Mouse (Mus musculus) CD8-positive naive resting alpha-beta T cell, adult 2 months (primary cell): Measurements from ENCODE around the gene Nt5c2.
"Not testable (repeated sequence)": the region's sequence is repeated elsewhere in the genome, so short reads cannot be mapped to it uniquely, and the experiment has no call there.

Experiments
- DNase-seq, 2 experiments: peaks; one replicate each; pipeline ENCODE4 v3.0.0; 2022; ENCODE audit warnings: low read depth in 2 of 2, low spot score in 2 of 2

Gene Nt5c2

DNA sequence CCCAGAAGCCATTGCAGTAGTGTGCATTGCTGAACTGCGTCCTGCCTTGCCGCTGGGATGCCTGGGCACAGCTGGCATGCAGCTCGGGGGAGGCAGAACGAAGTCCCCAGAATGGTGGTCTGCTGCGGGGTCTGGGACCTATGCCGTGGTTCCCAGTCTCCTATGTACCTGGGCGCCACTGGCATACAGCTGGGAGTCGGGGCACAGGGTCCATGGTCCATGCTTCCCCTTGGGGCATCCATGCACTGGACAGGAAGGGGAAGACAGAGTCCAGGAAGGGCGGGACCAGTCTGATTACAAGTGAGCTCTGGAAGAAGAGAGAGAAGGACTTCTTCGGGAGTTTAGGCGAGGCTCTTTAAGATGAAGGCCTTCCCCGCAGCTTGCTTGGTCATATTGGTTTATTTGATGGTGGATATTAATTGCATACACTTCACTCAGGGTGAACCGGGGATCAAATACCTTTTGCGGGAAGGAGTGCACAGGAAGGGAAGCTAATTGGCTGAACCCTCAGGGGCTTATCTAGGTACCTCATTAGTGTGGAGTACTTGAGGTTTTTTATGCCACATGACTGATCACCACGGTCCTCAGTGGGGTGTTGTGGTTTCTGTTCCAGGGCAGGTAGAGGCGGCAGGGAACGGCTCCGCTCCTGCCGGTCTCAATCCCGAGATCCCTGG lies 25.3 kb downstream of the Nt5c2 start:
- no peak for DNase-seq

DNA sequence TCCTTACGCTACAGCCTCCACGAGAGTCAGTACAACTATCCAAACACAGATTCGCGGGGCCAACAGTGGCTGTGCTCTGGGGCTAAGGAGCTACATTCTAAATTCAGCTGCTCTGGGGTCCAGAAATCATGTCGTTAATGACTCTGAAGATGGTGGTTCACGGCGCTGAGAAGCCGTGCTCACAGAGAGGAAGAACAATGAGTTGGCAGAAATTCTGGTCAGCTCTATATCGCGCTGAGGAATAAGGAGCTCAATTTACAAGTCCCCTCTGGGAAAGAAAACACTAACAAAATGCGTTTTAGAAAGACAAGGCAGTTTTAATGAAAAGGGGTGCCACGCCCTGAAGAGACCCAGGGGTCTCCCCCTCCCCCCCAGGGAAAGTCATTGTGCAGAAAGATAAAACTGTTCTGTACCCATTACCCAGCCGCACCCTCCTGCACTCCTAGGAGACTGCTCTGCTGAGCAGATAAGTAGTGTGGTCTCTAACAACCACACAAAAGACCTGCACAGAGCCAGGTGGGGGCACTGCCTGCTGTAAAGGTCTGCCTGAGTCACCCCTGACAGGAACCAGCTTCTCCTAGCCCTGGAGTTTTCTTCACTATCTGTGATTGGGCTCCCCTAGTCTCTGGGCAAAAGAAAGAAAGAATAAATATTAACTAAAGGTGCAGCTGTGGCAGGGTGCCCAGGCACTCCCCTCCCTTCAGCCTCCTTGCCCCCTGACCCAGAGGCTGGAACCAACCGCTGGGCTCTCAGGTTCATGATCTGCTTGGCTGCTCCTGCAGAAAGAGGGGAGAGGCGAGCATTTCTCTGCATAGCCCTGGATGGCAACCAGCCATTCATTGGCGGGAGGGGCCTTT lies 26.5 kb downstream of the Nt5c2 start:
- DNase-seq: no peak

DNA sequence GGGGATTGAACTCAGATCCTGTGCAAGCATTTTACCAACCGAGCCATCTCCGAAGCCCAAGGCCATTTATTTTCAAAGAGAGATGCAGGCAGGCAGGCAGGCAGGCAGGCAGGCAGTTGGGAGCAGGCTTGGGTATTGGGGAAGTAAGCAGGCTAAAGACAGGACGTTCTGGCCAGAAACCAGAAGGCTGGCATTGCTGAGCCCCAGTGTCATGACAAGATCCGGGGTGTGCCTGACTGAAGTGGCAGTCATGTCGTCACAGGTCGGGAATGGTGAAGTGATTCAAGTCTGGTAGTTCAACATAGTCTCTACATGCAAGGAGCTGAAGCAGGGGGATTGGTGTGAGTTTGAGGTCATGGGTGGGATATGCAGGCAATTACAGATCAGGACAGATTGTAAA lies 27.3 kb downstream of the Nt5c2 start:
- no peak for DNase-seq

DNA sequence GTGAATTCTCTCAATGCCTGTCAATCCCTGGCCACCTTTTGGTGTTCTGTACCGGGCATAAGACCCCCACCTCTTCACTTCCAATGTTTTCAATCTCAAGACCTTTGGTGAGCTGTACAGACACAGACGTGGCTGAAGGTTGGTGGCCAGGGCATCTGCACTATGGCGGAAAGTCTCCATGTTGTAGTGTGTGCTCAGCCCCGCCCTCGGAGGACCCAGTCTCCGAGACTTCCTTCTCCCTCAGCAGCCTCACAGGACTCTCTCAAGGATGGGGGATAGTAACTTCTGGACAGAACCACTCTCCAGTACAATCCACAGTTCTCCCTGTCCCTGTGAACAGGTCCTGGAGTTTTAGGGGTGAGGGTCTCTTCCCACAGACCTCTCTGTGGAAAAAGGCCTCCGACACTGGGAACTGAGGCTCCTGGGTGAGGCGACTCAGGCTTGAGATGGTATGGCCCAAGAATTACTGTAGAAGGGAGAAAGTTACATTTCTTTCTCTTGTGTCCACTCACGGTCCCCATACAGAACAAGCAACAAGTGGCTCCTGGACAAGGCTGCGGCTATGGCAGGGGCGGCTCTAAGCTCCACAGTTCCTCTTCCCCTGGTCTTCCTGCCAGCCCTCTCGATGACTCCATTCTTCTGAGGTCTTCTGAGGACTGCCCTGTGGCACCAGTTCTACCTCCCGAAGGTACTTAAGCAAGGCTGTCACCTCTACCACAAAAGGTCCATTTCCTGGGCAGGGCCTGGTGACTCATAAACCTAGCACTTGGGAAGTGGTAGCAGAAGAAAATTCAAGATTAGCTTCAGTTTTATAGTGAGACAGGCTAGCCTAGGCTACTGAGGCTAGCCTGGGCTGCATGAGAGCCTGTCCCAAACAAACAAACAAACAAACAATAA lies 30.0 kb downstream of the Nt5c2 start:
- DNase-seq: no peak

DNA sequence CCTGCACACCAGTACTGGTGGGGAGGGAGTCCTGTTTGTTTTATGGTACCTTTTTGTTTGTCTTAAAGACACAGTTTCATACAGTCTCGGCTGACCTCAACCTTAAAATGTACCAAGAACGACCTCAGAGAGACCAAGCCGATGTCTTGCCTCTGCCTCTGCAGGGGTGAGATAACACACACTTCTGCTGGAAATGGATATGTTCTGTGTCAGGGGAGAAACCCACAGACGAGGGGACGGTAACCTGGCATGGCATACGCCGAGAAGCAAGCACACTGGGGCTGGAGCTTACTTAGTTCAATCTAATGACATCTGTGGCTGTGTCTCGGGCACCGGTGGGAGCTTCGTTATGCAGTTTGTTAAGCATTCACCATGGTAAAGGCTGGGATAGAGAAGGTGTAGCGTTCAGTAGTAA lies 31.0 kb downstream of the Nt5c2 start:
- DNase-seq: no peak

DNA sequence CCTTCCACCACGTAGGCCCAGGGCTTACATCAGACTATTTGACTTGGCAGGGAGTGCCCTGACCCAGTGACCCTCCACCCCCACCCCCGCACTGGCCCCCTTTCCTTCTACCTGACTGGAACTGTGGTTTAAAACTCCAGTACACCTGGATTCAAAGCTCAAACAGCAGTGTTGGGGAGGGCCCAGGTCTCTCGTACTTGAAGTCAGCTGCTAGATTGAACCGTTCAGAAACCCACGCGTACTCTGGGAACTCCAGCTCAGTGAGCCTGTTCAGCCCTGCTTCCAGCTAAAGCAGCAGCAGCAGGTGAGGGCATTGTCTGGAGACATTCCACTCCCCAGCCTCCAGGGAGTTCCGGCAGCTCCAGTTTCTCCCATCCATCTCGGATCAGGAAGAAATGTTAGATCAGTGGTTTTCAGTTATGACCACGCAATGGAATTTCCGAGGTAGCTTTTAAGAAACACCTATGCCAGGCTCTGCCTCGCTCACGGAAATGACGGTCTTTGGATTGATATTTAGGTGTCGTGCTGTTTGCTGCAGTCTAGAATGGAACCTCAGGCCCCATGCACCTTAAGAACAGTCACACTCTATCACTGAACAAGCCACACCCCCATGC lies 31.5 kb downstream of the Nt5c2 start:
- no peak for DNase-seq

DNA sequence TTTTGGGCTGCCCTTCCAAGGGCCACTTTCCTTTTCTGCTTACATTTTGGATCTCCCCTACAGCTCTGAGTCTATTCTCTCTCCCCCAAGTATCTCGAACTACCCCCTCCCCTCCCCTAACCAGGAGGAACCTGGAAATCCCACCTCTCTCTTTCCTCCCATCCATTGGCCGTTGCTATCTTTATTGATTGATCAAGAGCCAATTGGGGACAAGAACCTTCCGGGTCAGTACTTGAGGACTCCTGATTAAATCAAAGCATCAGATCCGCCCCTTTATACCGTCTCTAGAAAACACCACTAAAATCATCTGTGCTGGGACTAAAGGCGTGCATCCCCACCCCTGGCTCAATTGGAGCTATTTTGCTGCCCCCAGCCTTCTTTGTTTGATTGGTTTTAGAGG lies 33.5 kb downstream of the Nt5c2 start:
- no peak for DNase-seq

DNA sequence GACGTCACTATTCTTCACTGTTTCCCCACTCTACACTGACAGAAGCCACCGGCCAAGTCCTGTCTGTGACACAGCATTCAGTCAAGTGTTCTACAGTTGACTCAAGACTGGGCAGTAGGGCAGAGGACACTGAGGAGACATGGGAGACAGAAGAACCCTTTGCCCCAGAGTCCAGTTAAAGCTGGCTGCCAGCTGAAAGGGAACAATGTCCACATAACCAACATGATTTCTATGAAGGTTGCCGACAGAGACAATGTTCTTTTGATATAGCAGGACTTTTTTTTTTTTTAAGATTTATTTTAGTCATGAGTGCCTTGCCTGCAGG lies 35.2 kb downstream of the Nt5c2 start:
- DNase-seq: no peak

DNA sequence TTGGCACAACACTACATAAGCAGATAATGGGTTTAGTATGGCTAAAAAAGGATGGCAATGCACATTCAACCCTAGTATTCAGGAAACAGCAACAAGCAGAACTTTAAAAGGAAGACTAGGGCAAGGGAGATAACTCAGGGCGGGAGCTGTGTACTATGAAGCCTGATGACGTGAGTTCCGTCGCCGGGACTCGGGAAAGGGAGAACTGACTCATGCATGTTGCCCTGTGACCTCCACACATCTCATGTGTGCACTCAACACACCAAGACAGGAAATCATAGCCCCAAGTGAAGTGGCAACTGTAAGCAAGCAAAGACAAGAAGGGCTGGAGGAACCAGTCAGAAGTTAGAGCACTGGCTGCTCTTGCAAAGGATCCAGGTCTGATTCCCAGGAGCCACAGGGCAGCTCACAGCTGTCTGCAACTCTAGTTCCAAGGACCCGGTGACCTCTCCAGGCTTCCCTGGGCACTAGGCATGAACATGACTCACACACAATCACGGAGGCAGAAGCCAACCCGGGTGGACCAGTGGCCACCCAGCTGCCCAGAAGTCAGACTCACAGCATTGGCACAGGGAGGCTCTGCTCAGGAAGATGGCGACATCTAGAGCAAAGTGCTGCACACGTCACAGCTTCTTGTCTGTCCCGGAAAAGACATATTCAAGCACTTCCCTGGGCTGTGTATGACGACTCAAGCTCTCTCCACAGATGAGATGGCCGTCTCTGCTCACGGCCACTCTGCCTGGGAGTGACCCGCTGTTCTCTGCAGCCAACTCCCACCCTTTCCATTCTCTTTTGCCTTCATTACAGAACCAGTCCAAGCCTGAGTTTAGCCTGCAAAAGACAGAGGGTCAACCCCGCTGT lies 35.8 kb downstream of the Nt5c2 start:
- no peak for DNase-seq

DNA sequence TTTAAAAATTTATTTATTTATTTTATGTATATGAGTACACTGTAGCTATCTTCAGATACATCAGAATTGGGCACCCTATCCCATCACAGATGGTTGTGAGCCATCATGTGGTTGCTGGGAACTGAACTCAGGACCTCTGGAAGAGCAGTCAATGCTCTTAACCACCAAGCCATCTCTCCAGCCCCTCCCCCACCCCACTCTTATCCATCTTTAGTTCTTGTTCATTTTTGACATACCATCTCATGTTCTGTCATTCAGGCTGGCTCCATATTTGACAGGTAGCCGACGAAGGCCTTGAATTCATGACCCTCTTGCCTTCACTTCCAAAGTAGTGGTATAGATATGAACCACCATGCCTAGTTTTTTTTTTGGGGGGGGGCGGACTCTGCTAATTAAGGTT lies 36.9 kb downstream of the Nt5c2 start:
- DNase-seq: not testable (repeated sequence)

DNA sequence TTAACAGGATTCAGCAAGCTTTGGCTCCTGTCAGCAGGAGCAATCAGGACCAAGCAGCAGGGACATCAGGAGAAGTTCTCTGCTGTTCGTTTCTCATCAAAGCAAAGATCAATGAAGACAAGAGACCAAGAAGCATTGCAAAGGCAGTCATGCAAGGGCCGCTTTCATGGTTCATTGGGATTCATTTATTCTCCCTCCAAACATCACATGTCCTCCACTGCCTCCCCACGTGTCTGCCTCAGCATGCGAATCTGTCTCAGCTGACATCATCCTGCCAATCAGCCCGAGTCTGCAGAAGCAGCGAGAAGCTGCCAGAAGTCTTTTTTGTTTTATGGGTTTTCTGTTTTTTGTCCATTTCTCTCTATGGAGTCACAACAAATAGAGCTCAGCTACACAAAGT lies 37.5 kb downstream of the Nt5c2 start:
- DNase-seq: no peak

DNA sequence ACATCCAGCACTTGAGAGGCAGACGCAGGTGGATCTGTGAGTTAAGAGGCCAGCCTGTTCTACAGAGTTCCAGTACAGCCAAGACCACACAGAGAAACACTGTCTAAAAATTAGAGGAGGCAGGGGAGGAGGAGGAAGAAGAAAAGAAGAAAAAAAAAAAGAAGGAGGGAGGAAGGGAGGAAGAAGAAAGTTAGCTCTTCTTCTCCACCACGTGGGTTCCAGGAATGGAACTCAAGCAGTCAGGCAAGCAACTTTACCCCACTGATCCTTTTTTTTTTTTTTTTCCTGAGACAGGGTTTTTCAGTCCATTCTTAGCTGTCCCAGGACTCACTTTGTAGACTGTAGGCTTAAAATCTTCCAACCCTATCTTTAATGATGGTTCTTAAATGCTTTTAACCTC lies 38.2 kb downstream of the Nt5c2 start:
- no peak for DNase-seq

DNA sequence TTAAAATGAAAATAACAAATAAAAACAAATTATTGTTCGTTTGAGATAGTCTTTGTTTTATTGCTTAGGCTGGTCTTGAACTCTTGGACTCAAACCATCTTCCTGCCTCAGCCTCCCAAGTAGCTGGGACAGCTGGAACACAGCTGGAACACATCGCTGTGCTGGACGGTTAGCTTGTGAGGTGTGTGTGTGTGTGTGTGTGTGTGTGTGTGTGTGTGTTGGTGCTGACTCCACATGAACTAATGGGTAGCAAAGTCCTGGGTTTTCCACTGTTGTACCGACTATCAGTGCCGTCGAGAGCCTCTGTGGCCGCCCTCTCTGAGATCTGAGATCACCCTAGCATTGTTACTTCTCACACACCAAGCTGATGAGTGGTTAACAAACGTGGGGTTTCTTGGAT lies 39.0 kb downstream of the Nt5c2 start:
- no peak for DNase-seq

DNA sequence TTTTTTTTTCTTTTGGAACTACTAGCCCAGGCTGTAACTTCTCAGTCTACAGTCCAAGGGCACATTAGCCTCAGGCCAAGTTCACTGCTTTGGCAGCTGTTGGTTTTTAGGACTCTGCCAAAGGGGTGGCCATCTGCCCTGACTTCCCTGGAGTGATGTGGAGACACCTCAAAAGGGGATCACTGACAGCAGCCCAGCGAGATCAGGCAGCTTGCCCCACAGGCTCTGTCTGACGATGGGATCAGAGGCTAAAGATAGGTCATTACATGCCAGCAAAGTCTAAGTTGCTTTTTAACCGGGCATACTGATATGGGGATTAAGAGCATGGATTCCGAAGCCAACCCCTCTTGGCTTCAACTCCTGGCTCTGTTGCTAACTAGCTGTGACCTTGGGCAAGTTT lies 39.4 kb downstream of the Nt5c2 start:
- DNase-seq: no peak

DNA sequence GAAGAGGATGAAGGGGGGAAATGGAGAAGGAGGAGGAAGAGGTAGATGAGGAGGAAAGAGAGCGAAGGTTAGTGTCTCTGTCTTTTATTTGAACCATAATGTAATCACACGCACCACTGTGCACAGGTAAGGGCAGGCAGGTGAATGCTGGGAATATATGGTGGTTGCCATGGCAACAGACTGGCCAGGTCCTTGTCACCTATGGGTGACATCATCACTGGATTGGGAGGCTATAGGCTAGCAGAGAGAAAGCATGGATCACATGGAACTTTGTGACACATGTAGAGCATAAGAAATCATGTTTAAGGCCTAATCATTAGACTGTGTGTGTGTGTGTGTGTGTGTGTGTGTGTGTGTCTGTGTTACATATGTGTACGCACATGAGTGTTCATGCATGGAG lies 42.8 kb downstream of the Nt5c2 start:
- DNase-seq: no peak

DNA sequence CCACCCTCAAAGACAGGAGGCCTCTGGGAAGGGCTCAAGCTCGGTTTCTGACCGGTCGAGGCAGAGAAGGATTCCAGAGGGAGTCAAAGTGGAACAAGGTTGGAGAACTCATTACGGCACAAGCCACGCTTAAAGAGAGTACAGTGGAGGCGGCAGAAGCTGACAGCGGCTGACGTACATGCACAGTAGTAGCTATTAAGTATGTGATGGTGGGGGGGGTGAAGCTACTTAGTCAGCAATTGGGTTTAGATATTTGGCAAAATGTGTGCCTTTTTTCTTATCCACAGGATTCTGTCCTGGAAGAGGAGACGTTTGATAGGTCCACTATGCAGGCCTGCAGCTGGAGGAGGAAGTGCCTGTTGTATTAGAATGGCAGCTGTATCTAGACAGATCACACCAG lies 43.2 kb downstream of the Nt5c2 start:
- no peak for DNase-seq

DNA sequence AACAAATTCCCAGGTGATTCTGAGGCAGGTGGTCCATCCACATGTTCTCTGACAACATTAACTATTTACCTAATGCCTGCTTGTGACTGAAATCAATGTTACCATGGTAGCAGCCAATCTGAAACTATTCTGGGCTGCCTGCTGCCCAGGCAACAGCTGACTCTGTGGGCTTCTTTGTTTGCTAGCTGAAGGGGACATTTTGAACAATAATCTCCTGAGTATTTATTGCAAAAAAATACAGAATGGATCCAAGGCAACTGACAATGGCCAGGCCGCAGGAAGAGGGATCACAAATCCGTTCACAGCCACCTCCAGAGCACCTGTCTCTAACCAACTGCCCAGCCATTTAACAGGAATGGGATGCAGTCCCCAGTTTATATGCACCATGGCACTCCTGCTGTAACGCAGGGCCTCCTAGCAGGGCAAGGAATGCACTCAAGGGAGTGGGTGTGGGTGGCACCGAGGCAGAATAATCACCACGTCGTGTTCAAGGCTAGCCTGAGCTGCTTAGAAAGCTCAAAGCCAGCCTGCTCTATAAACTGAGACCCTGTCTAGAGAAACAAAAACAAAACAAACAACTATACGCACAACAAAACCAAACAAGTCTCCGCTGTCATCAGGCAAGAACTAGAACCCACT lies 43.8 kb downstream of the Nt5c2 start:
- no peak for DNase-seq

DNA sequence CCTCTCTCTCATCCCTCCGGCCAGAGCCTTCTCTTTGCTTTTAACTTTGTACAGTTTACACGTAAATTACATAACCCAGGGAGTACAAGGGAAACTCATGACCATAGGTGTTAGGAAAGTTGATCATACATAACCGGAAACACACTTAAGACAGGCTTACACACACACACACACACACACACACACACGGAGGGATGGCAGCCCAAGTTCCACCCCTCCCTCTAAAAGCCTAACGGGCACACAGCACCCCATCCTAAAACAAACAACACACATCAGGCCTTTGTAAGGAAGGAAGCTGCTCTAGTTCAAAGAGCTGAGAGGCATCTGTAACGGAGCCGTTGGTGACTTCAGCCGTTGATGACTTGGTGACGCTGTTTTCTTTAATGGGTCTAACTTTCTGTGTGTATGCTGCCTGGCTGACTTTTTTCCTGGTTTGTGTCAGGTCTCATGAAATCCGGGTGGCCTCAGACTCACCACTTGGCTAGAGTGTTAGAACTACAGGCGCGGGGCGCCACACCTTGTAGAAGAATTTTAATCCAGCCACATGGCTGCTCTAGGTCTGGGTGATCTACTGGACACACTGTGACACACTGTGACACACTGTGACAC lies 44.7 kb downstream of the Nt5c2 start:
- peak; percentile 21 to 32 for DNase-seq

DNA sequence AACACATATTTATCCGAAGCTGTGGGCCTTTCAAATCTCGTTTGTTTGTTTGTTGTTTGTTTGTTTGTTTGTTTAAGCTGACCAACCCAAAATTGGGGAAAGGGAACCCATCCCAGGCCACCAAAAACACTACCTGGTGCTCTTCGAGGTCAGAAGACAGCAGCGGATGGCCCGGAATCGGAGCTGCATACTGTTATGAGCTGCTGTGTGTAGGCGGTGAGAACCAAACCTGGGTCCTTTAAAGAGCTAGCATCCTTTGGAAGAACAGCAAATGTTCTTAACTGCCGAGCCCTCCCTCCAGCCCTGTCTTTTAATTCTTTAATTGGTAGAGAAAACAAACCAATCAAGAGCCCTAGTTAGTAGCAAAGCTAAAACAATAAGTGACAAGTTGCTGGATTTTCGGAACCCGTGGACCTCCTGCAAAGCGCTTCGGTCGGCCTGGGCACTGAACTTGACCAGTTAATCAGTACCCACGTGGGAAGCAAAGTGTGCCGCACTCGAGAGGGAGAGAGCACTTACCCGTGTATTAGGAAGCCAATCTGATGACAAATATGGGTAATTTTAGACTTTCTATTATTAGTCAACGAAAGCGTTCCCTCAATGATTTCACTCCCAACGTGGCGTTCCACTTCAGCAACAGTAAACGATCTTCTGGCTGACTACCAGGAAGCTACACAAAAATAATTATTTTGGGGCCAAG lies 45.5 kb downstream of the Nt5c2 start:
- no peak for DNase-seq
